17 mouse cellular contexts compared by ENCODE assay signal in the genomic region with DNA sequence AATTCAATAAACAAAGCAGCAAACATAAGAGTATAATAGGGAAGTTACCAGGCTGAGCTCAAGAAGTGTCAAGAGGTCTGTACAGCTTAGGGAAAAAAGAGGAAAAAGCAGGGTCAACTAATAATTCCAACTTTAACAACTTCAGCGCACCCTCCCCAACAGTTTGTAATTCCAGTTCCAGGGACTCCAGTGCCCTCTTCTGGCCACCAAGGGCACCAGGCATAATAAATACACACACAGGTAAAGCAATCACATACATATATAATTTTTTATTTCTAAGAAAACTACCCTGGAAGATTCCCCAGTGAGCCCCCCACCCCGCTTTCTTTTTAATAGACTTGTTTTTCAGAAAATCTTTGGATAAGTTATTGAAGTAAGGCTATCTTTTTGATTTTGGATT. TPM values are rescaled to one million over a fixed set of nuclear protein-coding genes. Genes with fewer than 3 reads are reported as not detected.
DNase-seq lines count a peak whose midpoint lies in the region; ATAC-seq and TF ChIP-seq lines count a peak whose summit lies in the region.
"Had no signal": no experiment of that assay in that cellular context is flagged by ENCODE, and none has a peak within 500 bp of the region (broad histone marks: within the 10 kb centered on the region; RNA-seq: fewer than 3 reads in every experiment).

No protein-coding gene starts in this region.

- intact Hi-C loops in left cerebral cortex, adult 2 months (cut with DNase I) = no loop called here

- no peak overlapping the region for H3K4me2 ChIP-seq in forebrain, postnatal 0 days (ENCODE audit: low read depth)
- no peak overlapping the region for H3K4me2 ChIP-seq in forebrain, embryonic 14.5 days (ENCODE audit: low read length)
- no peak overlapping the region for H3K4me2 ChIP-seq in midbrain, embryonic 14.5 days (ENCODE audit: low read length)
- H3K4me2 ChIP-seq: forebrain, embryonic 15.5 days; hindbrain, embryonic 12.5 days; intestine, embryonic 15.5 days; neural tube, embryonic 13.5 days had no signal

- no peak for ATAC-seq in forebrain, postnatal 0 days
- ATAC-seq in forebrain, embryonic 14.5 days = no peak
- ATAC-seq in midbrain, embryonic 14.5 days (ENCODE audit: low FRiP score, low TSS enrichment) = no peak
- ATAC-seq: forebrain, embryonic 15.5 days; intestine, embryonic 15.5 days had no signal

- H3K36me3 ChIP-seq in forebrain, postnatal 0 days (ENCODE audit: insufficient read depth) = peaks cover 15% of the 10 kb centered on the region; the same call in 1 of the 2 replicates
- H3K36me3 ChIP-seq in forebrain, embryonic 14.5 days (ENCODE audit: control insufficient read depth, insufficient read depth, low read length) = peaks cover 41% of the 10 kb centered on the region
- peaks cover 35% of the 10 kb centered on the region for H3K36me3 ChIP-seq in midbrain, embryonic 14.5 days (ENCODE audit: control insufficient read depth, insufficient read depth, low read length)

- H3K4me1 ChIP-seq in forebrain, postnatal 0 days (ENCODE audit: insufficient read depth) = no peaks in the 10 kb centered on the region
- H3K4me1 ChIP-seq in forebrain, embryonic 14.5 days (ENCODE audit: control insufficient read depth, insufficient read depth, low read length) = no peaks in the 10 kb centered on the region
- no peaks in the 10 kb centered on the region for H3K4me1 ChIP-seq in midbrain, embryonic 14.5 days (ENCODE audit: control insufficient read depth, insufficient read depth, low read length)
- H3K4me1 ChIP-seq: forebrain, embryonic 15.5 days; hindbrain, embryonic 12.5 days; intestine, embryonic 15.5 days; neural tube, embryonic 13.5 days had no signal

- no peak overlapping the region for H3K4me3 ChIP-seq in forebrain, postnatal 0 days (ENCODE audit: low read depth, low read length)
- no peak overlapping the region for H3K4me3 ChIP-seq in forebrain, embryonic 14.5 days (ENCODE audit: low read depth, low read length)
- no peak overlapping the region for H3K4me3 ChIP-seq in left cerebral cortex, adult 2 months
- H3K4me3 ChIP-seq in midbrain, embryonic 14.5 days (replicated peaks; ENCODE audit: low read depth, low read length) = no peak overlapping the region
- H3K4me3 ChIP-seq: forebrain, embryonic 15.5 days; hindbrain, embryonic 12.5 days; intestine, embryonic 15.5 days; neural tube, embryonic 13.5 days had no signal

- no peaks in the 10 kb centered on the region for H3K9me3 ChIP-seq in forebrain, postnatal 0 days (ENCODE audit: low read length)
- no peaks in the 10 kb centered on the region for H3K9me3 ChIP-seq in forebrain, embryonic 14.5 days (replicated peaks; ENCODE audit: control insufficient read depth, low read length)
- H3K9me3 ChIP-seq in midbrain, embryonic 14.5 days (ENCODE audit: control insufficient read depth, low read length) = no peaks in the 10 kb centered on the region
- H3K9me3 ChIP-seq: forebrain, embryonic 15.5 days; hindbrain, embryonic 12.5 days; intestine, embryonic 15.5 days; neural tube, embryonic 13.5 days had no signal

- no peak for TF ChIP-seq POLR2A in brain, embryonic 14.5 days (IDR thresholded peaks at IDR 0.05; ENCODE audit: borderline replicate concordance, extremely low read depth, insufficient read depth, insufficient read length, poor library complexity, severe bottlenecking)

- no peak for DNase-seq in forebrain, postnatal 0 days
- no peak for DNase-seq in forebrain, embryonic 14.5 days (ENCODE audit: low spot score)
- no peak for DNase-seq in left cerebral cortex, adult 2 months (ENCODE audit: extremely low spot score in 1 of 2, low spot score in 2 of 2)
- DNase-seq in left cerebral cortex, adult 18-20 months (ENCODE audit: low spot score in 2 of 2) = no peak
- DNase-seq in 3T3-L1 (ENCODE audit: low read depth, low spot score) = peak; percentile 12
- DNase-seq in brain, embryonic 14.5 days (ENCODE audit: low read depth) = no peak
- no peak for DNase-seq in midbrain, embryonic 14.5 days
- no peak for DNase-seq in urinary bladder, adult 2 months (ENCODE audit: low spot score)
- DNase-seq: cerebellum, postnatal 10 days; kidney, postnatal 10 days; lung, postnatal 36 days; right cerebral cortex, postnatal 25 days; thymus, adult 18-20 months had no signal

- peak; percentile 32; the same call in 1 of the 2 replicates for TF ChIP-seq CTCF in forebrain, postnatal 0 days (IDR thresholded peaks at IDR 0.05; ENCODE audit: low read depth)
- peak; percentile 38 for TF ChIP-seq CTCF in left cerebral cortex, adult 2 months (IDR thresholded peaks at IDR 0.05)
- peak; percentile 32; the same call in 1 of the 2 replicates for TF ChIP-seq CTCF in brain, embryonic 14.5 days (IDR thresholded peaks at IDR 0.05; ENCODE audit: borderline replicate concordance, extremely low read depth, insufficient read depth, insufficient read length)

- H3K27ac ChIP-seq in forebrain, postnatal 0 days (ENCODE audit: low read depth, low read length) = no peak overlapping the region
- no peak overlapping the region for H3K27ac ChIP-seq in forebrain, embryonic 14.5 days (ENCODE audit: low read depth, low read length)
- no peak overlapping the region for H3K27ac ChIP-seq in left cerebral cortex, adult 2 months
- H3K27ac ChIP-seq in midbrain, embryonic 14.5 days (replicated peaks; ENCODE audit: low read depth, low read length) = no peak overlapping the region
- H3K27ac ChIP-seq: forebrain, embryonic 15.5 days; hindbrain, embryonic 12.5 days; intestine, embryonic 15.5 days; neural tube, embryonic 13.5 days had no signal

- H3K9ac ChIP-seq in forebrain, postnatal 0 days = no peak overlapping the region
- no peak overlapping the region for H3K9ac ChIP-seq in forebrain, embryonic 14.5 days (ENCODE audit: low read length)
- no peak overlapping the region for H3K9ac ChIP-seq in midbrain, embryonic 14.5 days (replicated peaks; ENCODE audit: low read length)
- H3K9ac ChIP-seq: forebrain, embryonic 15.5 days; hindbrain, embryonic 12.5 days; intestine, embryonic 15.5 days; neural tube, embryonic 13.5 days had no signal

- WGBS in forebrain, postnatal 0 days = 90% methylated on average over 2 of the region's 2 CpGs
- 88% methylated on average over 2 of the region's 2 CpGs for WGBS in forebrain, embryonic 14.5 days
- 91% methylated on average over 2 of the region's 2 CpGs for WGBS in midbrain, embryonic 14.5 days

- no peaks in the 10 kb centered on the region for H3K27me3 ChIP-seq in forebrain, postnatal 0 days (ENCODE audit: insufficient read depth, low read length)
- no peaks in the 10 kb centered on the region for H3K27me3 ChIP-seq in forebrain, embryonic 14.5 days (replicated peaks; ENCODE audit: control insufficient read depth, insufficient read depth, low read length)
- H3K27me3 ChIP-seq in midbrain, embryonic 14.5 days (ENCODE audit: control insufficient read depth, insufficient read depth, low read length) = no peaks in the 10 kb centered on the region
- H3K27me3 ChIP-seq: forebrain, embryonic 15.5 days; hindbrain, embryonic 12.5 days; intestine, embryonic 15.5 days; neural tube, embryonic 13.5 days had no signal

RNA-seq across cellular contexts. Expression of gene Ubap2, which starts 29.5 kb away (rescaled TPM):
- total RNA-seq in forebrain, postnatal 0 days (2014; rRNA removed) = 15.3 and 16.1 TPM in 2 replicates
- polyA plus RNA-seq in forebrain, postnatal 0 days (2015; fragmentation: Nextera tagmentation; extraction: Ambion mirVana) = 29.3 and 37.3 TPM in 2 replicates
- polyA plus RNA-seq in forebrain, embryonic 14.5 days (2014; fragmentation: Nextera tagmentation; extraction: Ambion mirVana) = 41.7 and 51.2 TPM in 2 replicates
- total RNA-seq in left cerebral cortex, adult 2 months (2021) = 10 to 100 TPM; 39.4 to 42.2 TPM
- 10 to 100 TPM; 38.4 to 41.9 TPM for total RNA-seq in left cerebral cortex, adult 18-20 months (2021)
- 45.6 and 65.9 TPM in 2 replicates for polyA plus RNA-seq in brain, embryonic 14.5 days (2012; rRNA removed)
- 41.9 and 56.2 TPM in 2 replicates for polyA plus RNA-seq in midbrain, embryonic 14.5 days (2014; fragmentation: Nextera tagmentation; extraction: Ambion mirVana)
- 19.0 and 30.8 TPM in 2 replicates for polyA plus RNA-seq in urinary bladder, adult 2 months (2012; rRNA removed)
